26 mouse cellular contexts compared by ENCODE assay signal in the genomic region with DNA sequence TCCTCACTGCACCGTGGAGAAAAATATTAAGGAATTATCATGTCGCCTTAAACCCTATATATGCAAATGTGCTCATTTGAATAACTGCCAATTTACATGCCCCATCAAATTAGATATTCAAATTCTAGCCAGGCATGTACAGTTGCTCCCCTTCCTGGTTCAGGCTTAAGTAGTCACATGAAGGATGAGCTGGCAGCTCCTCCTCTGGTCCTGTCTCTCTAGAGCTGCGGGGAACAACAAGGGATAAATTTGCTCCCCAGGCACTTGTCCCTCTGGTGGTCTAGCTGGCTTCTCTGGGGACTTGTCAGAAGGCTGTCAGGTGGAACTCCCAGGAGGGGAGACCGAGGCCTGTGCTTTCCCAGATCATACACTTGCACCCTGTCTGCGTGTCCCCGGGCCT.
A peak's percentile ranks its signal among the peaks of the same experiment; 100 is the strongest.
DNase-seq lines count a peak whose midpoint lies in the region; ATAC-seq lines count a peak whose summit lies in the region.
"Had no signal": no experiment of that assay in that cellular context is flagged by ENCODE, and none has a peak within 500 bp of the region (broad histone marks: within the 10 kb centered on the region; RNA-seq: fewer than 3 reads in every experiment).

No protein-coding gene starts in this region.

- peaks cover 10% of the 10 kb centered on the region for H3K27me3 ChIP-seq in hindbrain, embryonic 12.5 days
- H3K27me3 ChIP-seq in hindbrain, embryonic 16.5 days (replicated peaks; ENCODE audit: control insufficient read depth, insufficient read depth, low read length), result no peaks in the 10 kb centered on the region
- H3K27me3 ChIP-seq in hindbrain, embryonic 13.5 days, result peaks cover 13% of the 10 kb centered on the region
- H3K27me3 ChIP-seq in midbrain, embryonic 15.5 days (replicated peaks), result 0 out of 2 replicates have a peak, but pooled peaks cover 5% of the 10 kb centered on the region
- H3K27me3 ChIP-seq in embryonic facial prominence, embryonic 10.5 days (replicated peaks; ENCODE audit: low read depth, poor library complexity, severe bottlenecking), result peaks cover 17% of the 10 kb centered on the region
- H3K27me3 ChIP-seq in heart, embryonic 10.5 days (ENCODE audit: insufficient read depth, poor library complexity, severe bottlenecking), result peaks cover 52% of the 10 kb centered on the region
- H3K27me3 ChIP-seq: neural tube, embryonic 12.5 days had no signal

- 0 out of 2 replicates have a peak overlapping the region, but pooled peaks have one; percentile 19 for H3K9ac ChIP-seq in hindbrain, embryonic 12.5 days
- no peak overlapping the region for H3K9ac ChIP-seq in hindbrain, embryonic 16.5 days (ENCODE audit: low read depth, low read length)
- peak overlapping the region; percentile 43; the same call in 1 of the 2 replicates for H3K9ac ChIP-seq in hindbrain, embryonic 13.5 days
- H3K9ac ChIP-seq in midbrain, embryonic 15.5 days, result no peak overlapping the region
- H3K9ac ChIP-seq: forebrain, embryonic 12.5 days; heart, embryonic 15.5 days; liver, embryonic 14.5 days; neural tube, embryonic 12.5 days had no signal

- 0 out of 2 replicates have a peak overlapping the region, but pooled peaks have one; percentile 18 for H3K27ac ChIP-seq in hindbrain, embryonic 12.5 days
- H3K27ac ChIP-seq in hindbrain, embryonic 16.5 days (ENCODE audit: low read depth, low read length), result no peak overlapping the region
- peak overlapping the region; percentile 62 for H3K27ac ChIP-seq in hindbrain, embryonic 13.5 days
- H3K27ac ChIP-seq in midbrain, embryonic 15.5 days, result peak overlapping the region; percentile 35; the same call in 1 of the 2 replicates
- no peak overlapping the region for H3K27ac ChIP-seq in embryonic facial prominence, embryonic 10.5 days (replicated peaks)
- no peak overlapping the region for H3K27ac ChIP-seq in heart, embryonic 10.5 days
- H3K27ac ChIP-seq: forebrain, embryonic 12.5 days; heart, embryonic 15.5 days; kidney, postnatal 0 days; liver, embryonic 14.5 days; macrophage; neural tube, embryonic 12.5 days had no signal

- peaks cover 32% of the 10 kb centered on the region for H3K4me1 ChIP-seq in hindbrain, embryonic 12.5 days
- peaks cover 2% of the 10 kb centered on the region; the same call in 1 of the 2 replicates for H3K4me1 ChIP-seq in hindbrain, embryonic 16.5 days (ENCODE audit: control insufficient read depth, insufficient read depth, low read depth, low read length)
- H3K4me1 ChIP-seq in hindbrain, embryonic 13.5 days (replicated peaks), result peaks cover 36% of the 10 kb centered on the region
- peaks cover 16% of the 10 kb centered on the region for H3K4me1 ChIP-seq in midbrain, embryonic 15.5 days
- peaks cover 35% of the 10 kb centered on the region for H3K4me1 ChIP-seq in embryonic facial prominence, embryonic 10.5 days
- peaks cover 15% of the 10 kb centered on the region for H3K4me1 ChIP-seq in heart, embryonic 10.5 days

- H3K4me2 ChIP-seq in hindbrain, embryonic 12.5 days (replicated peaks), result no peak overlapping the region
- H3K4me2 ChIP-seq in hindbrain, embryonic 16.5 days (ENCODE audit: low read length), result no peak overlapping the region
- no peak overlapping the region for H3K4me2 ChIP-seq in hindbrain, embryonic 13.5 days
- no peak overlapping the region for H3K4me2 ChIP-seq in midbrain, embryonic 15.5 days
- H3K4me2 ChIP-seq: forebrain, embryonic 12.5 days; heart, embryonic 15.5 days; neural tube, embryonic 12.5 days had no signal

- WGBS in hindbrain, embryonic 12.5 days, result 63% methylated on average over 6 of the region's 6 CpGs
- WGBS in hindbrain, embryonic 16.5 days, result 52% methylated on average over 6 of the region's 6 CpGs
- 59% methylated on average over 6 of the region's 6 CpGs for WGBS in hindbrain, embryonic 13.5 days
- 64% methylated on average over 6 of the region's 6 CpGs for WGBS in midbrain, embryonic 15.5 days
- 82% methylated on average over 6 of the region's 6 CpGs for WGBS in embryonic facial prominence, embryonic 10.5 days
- WGBS in heart, embryonic 10.5 days, result 82% methylated on average over 6 of the region's 6 CpGs

- no peak overlapping the region for H3K4me3 ChIP-seq in hindbrain, embryonic 12.5 days
- no peak overlapping the region for H3K4me3 ChIP-seq in hindbrain, embryonic 16.5 days (ENCODE audit: low read length)
- no peak overlapping the region for H3K4me3 ChIP-seq in hindbrain, embryonic 13.5 days
- H3K4me3 ChIP-seq in midbrain, embryonic 15.5 days, result no peak overlapping the region
- no peak overlapping the region for H3K4me3 ChIP-seq in embryonic facial prominence, embryonic 10.5 days
- no peak overlapping the region for H3K4me3 ChIP-seq in heart, embryonic 10.5 days
- H3K4me3 ChIP-seq: erythroblast, embryonic 14.5 days; forebrain, embryonic 12.5 days; heart, embryonic 15.5 days; neural tube, embryonic 12.5 days had no signal

- no peaks in the 10 kb centered on the region for H3K9me3 ChIP-seq in hindbrain, embryonic 12.5 days (replicated peaks)
- H3K9me3 ChIP-seq in hindbrain, embryonic 16.5 days (ENCODE audit: control insufficient read depth, low read length), result no peaks in the 10 kb centered on the region
- no peaks in the 10 kb centered on the region for H3K9me3 ChIP-seq in hindbrain, embryonic 13.5 days
- no peaks in the 10 kb centered on the region for H3K9me3 ChIP-seq in midbrain, embryonic 15.5 days
- H3K9me3 ChIP-seq in embryonic facial prominence, embryonic 10.5 days, result no peaks in the 10 kb centered on the region
- H3K9me3 ChIP-seq in heart, embryonic 10.5 days, result no peaks in the 10 kb centered on the region
- H3K9me3 ChIP-seq: forebrain, embryonic 12.5 days; heart, embryonic 15.5 days; neural tube, embryonic 12.5 days had no signal

- no peak; the same call in 1 of the 2 replicates for ATAC-seq in hindbrain, embryonic 12.5 days (ENCODE audit: low FRiP score)
- ATAC-seq in hindbrain, embryonic 16.5 days, result no peak
- no peak for ATAC-seq in hindbrain, embryonic 13.5 days (ENCODE audit: low FRiP score)
- ATAC-seq in midbrain, embryonic 15.5 days (replicated peaks), result peak; percentile 37; the same call in 1 of the 2 replicates
- ATAC-seq: intestine, embryonic 16.5 days had no signal

- DNase-seq in embryonic facial prominence, embryonic 10.5 days (ENCODE audit: low spot score), result no peak
- DNase-seq in ovary, adult 18-20 months (ENCODE audit: low spot score), result no peak
- DNase-seq in heart, embryonic 10.5 days (ENCODE audit: low spot score), result no peak
- DNase-seq: adrenal gland, postnatal 14 days; cerebellum, adult 11-12 months; cerebellum, postnatal 10 days; gastrocnemius, postnatal 10 days; kidney, adult 8-10 months; kidney, postnatal 4 days; liver; lung, adult 2 months; lung, postnatal 10 days; right cerebral cortex, postnatal 25 days; thymus, postnatal 14 days had no signal

- no peaks in the 10 kb centered on the region for H3K36me3 ChIP-seq in hindbrain, embryonic 12.5 days
- no peaks in the 10 kb centered on the region for H3K36me3 ChIP-seq in hindbrain, embryonic 16.5 days (ENCODE audit: control insufficient read depth, insufficient read depth, low read length)
- H3K36me3 ChIP-seq in hindbrain, embryonic 13.5 days, result no peaks in the 10 kb centered on the region
- H3K36me3 ChIP-seq in midbrain, embryonic 15.5 days (replicated peaks), result no peaks in the 10 kb centered on the region
- H3K36me3 ChIP-seq in embryonic facial prominence, embryonic 10.5 days (replicated peaks), result no peaks in the 10 kb centered on the region
- no peaks in the 10 kb centered on the region for H3K36me3 ChIP-seq in heart, embryonic 10.5 days
- H3K36me3 ChIP-seq: forebrain, embryonic 12.5 days; heart, embryonic 15.5 days; neural tube, embryonic 12.5 days had no signal

Comparison
In these comparisons a context has a peak if more than half of its experiments do, and no peak if none do; other contexts are left out.
1. H3K27ac ChIP-seq: peak in hindbrain, embryonic 12.5 days (single experiment), hindbrain, embryonic 13.5 days (single experiment) and midbrain, embryonic 15.5 days (single experiment); none in hindbrain, embryonic 16.5 days (single experiment), embryonic facial prominence, embryonic 10.5 days (single experiment) and heart, embryonic 10.5 days (single experiment).
2. H3K9ac ChIP-seq: peak in hindbrain, embryonic 12.5 days (single experiment) and hindbrain, embryonic 13.5 days (single experiment); none in hindbrain, embryonic 16.5 days (single experiment) and midbrain, embryonic 15.5 days (single experiment).